Mouse (Mus musculus) midbrain, embryonic 12.5 days (tissue): ENCODE measurements around the gene Gm13287. TPM values are rescaled to one million over a fixed set of nuclear protein-coding genes. Genes with fewer than 3 reads are reported as not detected.
"Not testable (repeated sequence)": the region's sequence is repeated elsewhere in the genome, so short reads cannot be mapped to it uniquely, and the experiment has no call there.

Source experiments
- ATAC-seq: fragments of 200-750 bp; cut with Nextera tagmentation; 2 replicates; pipeline ENCODE4 v1.8.0; 2017; ENCODE audit warnings: low read depth, moderate TSS enrichment, moderate library complexity; ENCODE audit not compliant: low FRiP score
- H3K27ac ChIP-seq: fragments of 300-500 bp; sonication (generic); replicated peaks from 2 replicates; pipeline ENCODE4 v1.5.1; 2016; ENCODE audit warnings: mild to moderate bottlenecking
- H3K27me3 ChIP-seq: fragments of 300-500 bp; sonication (generic); 2 replicates; pipeline ENCODE4 v1.6.1; 2016; ENCODE audit warnings: mild to moderate bottlenecking
- H3K36me3 ChIP-seq: fragments of 300-500 bp; sonication (generic); 2 replicates; pipeline ENCODE4 v1.6.1; 2016
- H3K4me1 ChIP-seq: fragments of 300-500 bp; sonication (generic); 2 replicates; pipeline ENCODE4 v1.6.1; 2016
- H3K4me2 ChIP-seq: fragments of 300-500 bp; sonication (generic); replicated peaks from 2 replicates; pipeline ENCODE4 v1.6.1; 2016; ENCODE audit warnings: mild to moderate bottlenecking, moderate library complexity
- H3K4me3 ChIP-seq: fragments of 300-500 bp; sonication (generic); 2 replicates; pipeline ENCODE4 v1.5.1; 2016; ENCODE audit warnings: mild to moderate bottlenecking
- H3K9ac ChIP-seq: fragments of 300-500 bp; sonication (generic); replicated peaks from 2 replicates; pipeline ENCODE4 v1.6.1; 2016; ENCODE audit warnings: mild to moderate bottlenecking, moderate library complexity
- H3K9me3 ChIP-seq: fragments of 300-500 bp; sonication (generic); 2 replicates; pipeline ENCODE4 v1.6.1; 2016; ENCODE audit warnings: mild to moderate bottlenecking
- WGBS: fragments of 180-500 bp; shearing (Covaris S2); methylation state at CpG from one replicate; pipeline ENCODE4 v1.1.7; 2016; 5-methylcytosine and 5-hydroxymethylcytosine counted together
- polyA plus RNA-seq: library from polyadenylated mRNA; unstranded; fragments of >200 nt; fragmentation: Nextera tagmentation; extraction: Ambion mirVana; gene quantifications from 2 replicates; pipeline ENCODE4 v1.2.1, GENCODE M21; 2016

The Gm13287 gene
- polyA plus RNA-seq, 1 experiment from 2014 or later, result not detected

- H3K4me1 ChIP-seq, H3K4me2 ChIP-seq, ATAC-seq, H3K36me3 ChIP-seq, H3K4me3 ChIP-seq, H3K27me3 ChIP-seq, H3K9me3 ChIP-seq, H3K9ac ChIP-seq, H3K27ac ChIP-seq: not testable (repeated sequence)
- WGBS, result no CpG with 5 or more reads among the region's 29 CpGs
These were observed 26.4 kb upstream of the Gm13287 start, which contains the start of gene Gm13289 for GRCm38 (mm10) chr4:88776622-88777021. Gm13289 (plus strand) TSS chr4:88776922.

- H3K4me2 ChIP-seq, H3K27ac ChIP-seq, H3K36me3 ChIP-seq, H3K9me3 ChIP-seq, H3K4me3 ChIP-seq, H3K9ac ChIP-seq, H3K27me3 ChIP-seq, ATAC-seq, H3K4me1 ChIP-seq: not testable (repeated sequence)
- no CpG with 5 or more reads among the region's 29 CpGs for WGBS
These were observed 23.5 kb upstream of the Gm13287 start, which contains the start of gene Gm13272 for GRCm38 (mm10) chr4:88779550-88779949. Gm13272 (plus strand) TSS chr4:88779850.

GRCm38 (mm10) chr4:88780320-88780719 is 22.7 kb upstream of the Gm13287 start:
- not testable (repeated sequence) for H3K27me3 ChIP-seq

GRCm38 (mm10) chr4:88781831-88782230 is 21.2 kb upstream of the Gm13287 start, which contains the start of gene Ifnz:
Ifnz (plus strand) TSS chr4:88782131.
- not testable (repeated sequence) for H3K27ac ChIP-seq, H3K27me3 ChIP-seq, H3K9me3 ChIP-seq, H3K36me3 ChIP-seq, ATAC-seq, H3K9ac ChIP-seq, H3K4me1 ChIP-seq
- Histone ChIP-seq H3K4me2 (peak within 1 kb of the TSS; percentile 40), H3K4me3 (0 out of 2 replicates have a peak within 1 kb of the TSS, but pooled peaks have one; percentile 9)
- WGBS, result 26% methylated on average over 4 of the region's 7 CpGs

More at GRCm38 (mm10) chr4:88780320-88780719, 22.7 kb upstream of the Gm13287 start:
- not testable (repeated sequence) for H3K4me1 ChIP-seq, H3K36me3 ChIP-seq, H3K27ac ChIP-seq, H3K4me3 ChIP-seq, H3K9me3 ChIP-seq, H3K4me2 ChIP-seq, ATAC-seq, H3K9ac ChIP-seq
- 44% methylated on average over 15 of the region's 18 CpGs for WGBS

- not testable (repeated sequence) for H3K4me1 ChIP-seq, H3K36me3 ChIP-seq, H3K9ac ChIP-seq, H3K27ac ChIP-seq, ATAC-seq, H3K9me3 ChIP-seq, H3K27me3 ChIP-seq
- 0 out of 2 replicates have a peak overlapping the region, but pooled peaks have one; percentile 9 for H3K4me3 ChIP-seq
- 0% methylated on average over 6 of the region's 31 CpGs for WGBS
- peak overlapping the region; percentile 40 for H3K4me2 ChIP-seq
These were observed 20.7 kb upstream of the Gm13287 start for GRCm38 (mm10) chr4:88782335-88782734.

GRCm38 (mm10) chr4:88785409-88785808 is 17.6 kb upstream of the Gm13287 start, which contains the start of gene Gm13276:
Gm13276 (plus strand) TSS chr4:88785709.
- H3K4me1 ChIP-seq, H3K4me2 ChIP-seq, H3K9me3 ChIP-seq, H3K36me3 ChIP-seq, ATAC-seq, H3K27ac ChIP-seq, H3K9ac ChIP-seq, H3K4me3 ChIP-seq, H3K27me3 ChIP-seq: not testable (repeated sequence)
- WGBS, result no CpG with 5 or more reads among the region's 27 CpGs

GRCm38 (mm10) chr4:88788402-88788801 is 14.7 kb upstream of the Gm13287 start, which contains the start of gene Gm13277:
Gm13277 (plus strand) TSS chr4:88788632.
- not testable (repeated sequence) for H3K4me1 ChIP-seq, H3K9ac ChIP-seq, ATAC-seq, H3K27me3 ChIP-seq, H3K27ac ChIP-seq, H3K4me3 ChIP-seq, H3K36me3 ChIP-seq, H3K9me3 ChIP-seq, H3K4me2 ChIP-seq
- no CpG with 5 or more reads among the region's 28 CpGs for WGBS

GRCm38 (mm10) chr4:88791250-88791649 is 11.8 kb upstream of the Gm13287 start, which contains the start of gene Gm13278:
Gm13278 (plus strand) TSS chr4:88791550.
- ATAC-seq, result not testable (repeated sequence)

GRCm38 (mm10) chr4:88793936-88794675 is 8.9 kb upstream of the Gm13287 start, which contains the start of gene Gm13275:
Gm13275 (plus strand) TSS chr4:88794487.
- not testable (repeated sequence) for H3K36me3 ChIP-seq, H3K9me3 ChIP-seq, H3K9ac ChIP-seq, H3K4me1 ChIP-seq, H3K27ac ChIP-seq, H3K27me3 ChIP-seq, ATAC-seq, H3K4me3 ChIP-seq, H3K4me2 ChIP-seq
- under 1% methylated on average over 14 of the region's 52 CpGs for WGBS

More at GRCm38 (mm10) chr4:88791250-88791649, 11.8 kb upstream of the Gm13287 start, which contains the start of gene Gm13278:
- not testable (repeated sequence) for H3K9ac ChIP-seq, H3K36me3 ChIP-seq, H3K4me3 ChIP-seq, H3K27me3 ChIP-seq, H3K4me2 ChIP-seq, H3K9me3 ChIP-seq, H3K4me1 ChIP-seq, H3K27ac ChIP-seq
- WGBS, result no CpG with 5 or more reads among the region's 28 CpGs

- not testable (repeated sequence) for H3K9me3 ChIP-seq, ATAC-seq, H3K4me1 ChIP-seq, H3K4me3 ChIP-seq, H3K36me3 ChIP-seq, H3K9ac ChIP-seq, H3K4me2 ChIP-seq, H3K27ac ChIP-seq, H3K27me3 ChIP-seq
- WGBS, result no CpG with 5 or more reads among the region's 28 CpGs
These were observed 6.0 kb upstream of the Gm13287 start, which contains the start of gene Gm13279 for GRCm38 (mm10) chr4:88797097-88797496. Gm13279 (plus strand) TSS chr4:88797397.

- H3K27me3 ChIP-seq, H3K9ac ChIP-seq, H3K4me1 ChIP-seq, H3K4me2 ChIP-seq, H3K36me3 ChIP-seq, ATAC-seq, H3K9me3 ChIP-seq, H3K27ac ChIP-seq, H3K4me3 ChIP-seq: not testable (repeated sequence)
- WGBS, result 28% methylated on average over 6 of the region's 7 CpGs
These were observed 3.7 kb upstream of the Gm13287 start, which contains the start of gene Gm13285 for GRCm38 (mm10) chr4:88799365-88799764. Gm13285 (plus strand) TSS chr4:88799665.

GRCm38 (mm10) chr4:88805231-88805630 is 2.2 kb downstream of the Gm13287 start, which contains the start of gene Gm13288:
Gm13288 (plus strand) TSS chr4:88805531.
- not testable (repeated sequence) for H3K36me3 ChIP-seq, H3K27ac ChIP-seq, H3K9me3 ChIP-seq, H3K4me1 ChIP-seq, ATAC-seq, H3K27me3 ChIP-seq, H3K9ac ChIP-seq
- Histone ChIP-seq H3K4me3 (peak within 1 kb of the TSS; percentile 24; the same call in 1 of the 2 replicates), H3K4me2 (peak within 1 kb of the TSS; percentile 38)
- WGBS, result no CpG with 5 or more reads among the region's 8 CpGs
